Mouse (Mus musculus) gastrocnemius, postnatal 25 days (tissue): ENCODE measurements around the gene Arhgap31. TPM values are rescaled to one million over a fixed set of nuclear protein-coding genes. Genes with fewer than 3 reads are reported as not detected.
"Not testable (repeated sequence)": the region's sequence is repeated elsewhere in the genome, so short reads cannot be mapped to it uniquely, and the experiment has no call there.

ENCODE experiments used
- DNase-seq: peaks from one replicate; pipeline ENCODE4 v3.0.0; 2022
- total RNA-seq, 2 experiments: library from RNA; stranded (reverse); gene quantifications; 1 replicate in 1 of 2; 2 replicates in 1 of 2; pipeline ENCODE4 v1.2.3; 2021

Gene Arhgap31
- total RNA-seq, 2 experiments from 2014 or later, result 11.9 to 14.7 TPM

GRCm38 (mm10) chr16:38687673-38688072 lies 25.4 kb downstream of the Arhgap31 start:
- DNase-seq, result no peak

- DNase-seq, result no peak
Measured at GRCm38 (mm10) chr16:38683094-38683493, 30.0 kb downstream of the Arhgap31 start.

- DNase-seq, result no peak
Measured at GRCm38 (mm10) chr16:38681313-38681712, 31.8 kb downstream of the Arhgap31 start.

DNA sequence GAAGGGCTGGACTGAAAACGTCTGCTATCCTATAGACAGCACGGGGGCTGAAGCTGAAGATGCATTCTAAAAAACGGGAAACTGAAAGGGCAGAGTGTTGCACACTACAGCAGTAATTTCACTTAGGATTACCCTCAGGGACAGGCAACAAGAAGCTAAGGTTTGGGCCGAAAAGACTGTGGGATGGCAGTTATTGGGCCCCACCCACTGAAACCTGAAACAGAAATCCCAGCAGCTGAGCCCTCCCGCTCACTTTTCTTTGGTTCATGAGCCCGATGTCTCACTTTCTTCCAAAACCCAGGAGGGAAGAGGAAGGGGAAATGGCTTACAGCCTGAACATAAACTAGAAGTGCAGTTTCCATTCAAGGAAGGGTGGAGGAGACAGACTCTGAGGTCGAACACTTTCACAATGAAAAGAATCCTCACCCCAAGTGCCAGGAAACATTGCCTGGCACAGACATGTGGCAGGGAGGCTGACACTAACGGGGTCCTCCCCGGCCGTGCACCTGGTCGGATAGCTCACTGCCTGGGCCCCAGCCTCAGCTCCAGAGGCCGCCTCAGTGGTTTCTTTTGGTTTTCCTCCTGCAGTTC lies 33.5 kb downstream of the Arhgap31 start:
- DNase-seq, result peak; percentile 28

DNA sequence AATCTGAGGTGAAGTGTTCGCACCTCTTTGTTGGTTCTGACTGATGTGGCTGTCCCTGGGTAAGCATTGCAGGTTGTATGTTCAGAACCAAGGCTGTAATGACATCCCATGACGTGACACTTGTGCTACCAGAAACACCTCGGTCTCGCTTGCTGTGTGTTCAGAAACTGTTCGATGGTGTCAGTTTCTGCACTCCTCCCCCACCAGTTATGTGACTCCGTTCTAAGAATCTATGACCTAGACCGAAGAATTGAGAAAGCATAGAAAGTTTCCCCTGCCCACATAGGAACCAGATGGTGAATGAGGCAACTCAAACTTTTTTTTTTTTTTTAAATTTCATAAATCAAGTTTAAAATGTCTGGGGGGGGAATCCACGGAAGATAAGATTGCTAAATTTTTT lies 34.2 kb downstream of the Arhgap31 start:
- no peak for DNase-seq

- not testable (repeated sequence) for DNase-seq
Measured at GRCm38 (mm10) chr16:38677941-38678340, 35.1 kb downstream of the Arhgap31 start.

DNA sequence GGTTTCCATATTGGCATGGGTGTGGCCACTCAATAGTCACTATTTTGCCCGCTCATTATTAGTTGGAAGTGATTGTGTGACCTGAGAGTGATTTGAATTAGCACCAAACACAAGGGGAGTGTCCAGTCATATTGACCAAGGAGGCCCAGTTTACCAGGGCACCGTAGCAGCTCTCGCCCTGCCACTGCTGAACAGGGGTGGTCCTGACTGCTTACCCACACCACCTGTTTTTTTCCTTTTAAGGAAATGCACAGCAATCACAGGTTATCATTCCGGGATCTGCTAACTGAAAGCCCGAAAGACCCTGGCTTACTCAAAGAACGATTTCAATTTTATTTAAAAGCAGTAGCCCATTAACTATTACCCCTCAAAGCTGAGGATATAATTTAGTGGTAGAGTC lies 35.9 kb downstream of the Arhgap31 start:
- DNase-seq, result no peak

- no peak for DNase-seq
Measured at GRCm38 (mm10) chr16:38676647-38677046, 36.4 kb downstream of the Arhgap31 start.

DNA sequence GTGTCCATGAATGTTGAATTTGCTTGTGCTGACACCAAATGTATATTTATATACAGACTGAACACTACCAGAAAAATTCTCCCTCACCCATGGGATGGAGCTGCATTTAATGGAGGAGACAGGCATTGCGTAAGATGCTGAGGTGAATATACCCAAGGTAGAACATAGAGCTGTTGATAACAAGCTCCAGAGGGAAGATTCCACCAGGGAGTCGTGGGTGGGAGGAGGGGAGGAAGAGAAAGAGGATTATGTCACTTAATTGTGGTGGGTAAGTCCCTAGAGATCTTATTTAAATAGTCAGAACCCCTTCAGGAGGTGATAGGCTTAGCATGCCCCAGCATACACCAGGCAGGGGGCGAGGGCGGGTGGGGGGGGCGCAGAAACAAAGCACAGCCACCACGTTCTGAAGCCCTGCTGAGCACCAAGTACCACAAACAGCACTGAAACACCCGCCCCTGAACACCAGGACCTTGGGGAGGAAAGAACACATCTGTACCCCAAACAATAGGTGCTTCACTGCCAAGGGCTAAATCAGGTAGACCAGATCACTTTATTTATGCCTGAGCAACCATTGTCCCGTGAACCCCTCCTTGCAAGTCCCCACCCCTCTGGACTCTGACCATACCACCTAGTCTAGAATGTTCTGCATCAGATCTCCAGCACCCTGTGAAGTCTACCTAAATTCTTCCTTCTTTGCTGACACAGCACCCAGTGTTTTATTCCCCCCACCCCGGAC lies 37.3 kb downstream of the Arhgap31 start:
- no peak for DNase-seq

- DNase-seq, result no peak
Measured at GRCm38 (mm10) chr16:38674891-38675290, 38.2 kb downstream of the Arhgap31 start.

- peak; percentile 34 for DNase-seq
Measured at GRCm38 (mm10) chr16:38673511-38673910, 39.6 kb downstream of the Arhgap31 start.

GRCm38 (mm10) chr16:38672947-38673346 lies 40.1 kb downstream of the Arhgap31 start:
- no peak for DNase-seq

GRCm38 (mm10) chr16:38672370-38672769 lies 40.7 kb downstream of the Arhgap31 start:
- DNase-seq, result no peak

DNA sequence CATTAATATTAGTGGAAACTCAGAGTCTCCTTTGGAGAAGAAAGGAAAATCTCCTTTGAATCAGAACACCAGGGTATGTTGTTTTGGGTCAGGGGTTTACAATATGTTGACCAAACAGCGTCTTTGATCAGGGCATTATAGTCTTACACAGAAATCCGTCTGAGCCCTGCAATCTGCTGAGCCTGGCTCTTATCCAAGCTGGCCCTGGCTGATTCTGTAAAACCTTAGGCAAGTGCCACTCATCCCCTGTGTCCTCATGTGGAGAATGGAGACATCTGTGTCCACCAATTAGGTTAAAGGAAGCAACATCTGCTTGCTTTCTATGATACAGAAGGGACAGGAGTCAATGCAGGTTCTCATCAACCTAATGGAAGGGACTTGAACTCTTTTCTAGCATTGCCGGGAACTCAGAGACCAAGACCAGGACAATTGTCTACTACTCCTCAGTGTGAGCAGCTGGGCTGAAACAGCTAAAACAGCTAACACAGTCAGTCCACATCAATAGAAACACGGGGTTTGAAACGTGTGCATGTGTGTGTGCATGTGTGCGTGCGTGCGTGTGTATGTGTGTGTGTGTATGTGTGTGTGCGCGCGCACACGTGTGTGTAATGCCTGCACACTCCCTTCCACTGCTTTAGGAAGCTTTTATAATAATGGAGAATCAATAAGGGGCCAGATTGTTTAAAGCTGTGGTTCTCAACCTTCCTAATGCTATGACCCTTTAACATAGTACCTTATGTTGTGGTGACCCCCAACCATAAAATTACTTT lies 42.3 kb downstream of the Arhgap31 start:
- DNase-seq, result no peak

DNA sequence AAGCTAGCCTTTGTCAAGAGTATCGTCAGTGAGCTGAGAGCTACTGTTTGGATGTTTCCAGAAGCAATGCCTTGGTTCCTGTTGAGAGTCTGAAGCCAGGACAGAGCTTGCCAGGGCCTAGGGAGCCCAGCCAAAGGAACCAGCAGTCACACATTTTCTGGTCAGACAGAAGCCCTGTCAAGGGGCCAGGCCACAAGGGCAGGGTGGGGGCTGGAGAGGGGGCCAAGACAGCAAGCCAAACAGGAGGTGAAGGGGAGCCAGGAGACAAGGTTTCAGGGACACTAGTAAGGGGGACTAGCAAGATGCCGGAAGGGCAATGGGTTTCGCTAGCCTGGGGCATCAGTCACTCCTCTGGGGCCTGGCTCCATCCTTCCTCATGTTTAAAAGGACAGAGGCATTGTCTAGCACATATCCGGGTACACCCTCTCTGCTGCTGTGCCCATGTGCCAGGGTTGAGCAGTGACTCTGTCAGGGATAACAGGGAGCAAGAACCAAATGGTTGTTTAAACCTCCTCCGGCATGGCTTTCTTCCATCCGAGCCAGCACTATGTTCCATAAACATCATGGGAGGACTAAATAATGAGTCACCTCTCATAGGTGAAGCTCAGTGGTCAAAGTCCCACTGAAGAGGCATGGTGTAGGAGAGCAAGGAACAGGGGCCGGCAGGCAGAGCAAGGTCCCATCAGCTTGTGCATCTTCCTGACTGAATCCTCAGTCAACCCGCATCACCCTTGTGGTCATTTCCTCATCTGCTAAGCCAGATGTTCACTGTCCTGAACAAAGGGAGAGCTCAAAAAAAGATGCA lies 44.0 kb downstream of the Arhgap31 start:
- peak; percentile 67 for DNase-seq

GRCm38 (mm10) chr16:38666523-38666922 lies 46.6 kb downstream of the Arhgap31 start:
- DNase-seq, result no peak

DNA sequence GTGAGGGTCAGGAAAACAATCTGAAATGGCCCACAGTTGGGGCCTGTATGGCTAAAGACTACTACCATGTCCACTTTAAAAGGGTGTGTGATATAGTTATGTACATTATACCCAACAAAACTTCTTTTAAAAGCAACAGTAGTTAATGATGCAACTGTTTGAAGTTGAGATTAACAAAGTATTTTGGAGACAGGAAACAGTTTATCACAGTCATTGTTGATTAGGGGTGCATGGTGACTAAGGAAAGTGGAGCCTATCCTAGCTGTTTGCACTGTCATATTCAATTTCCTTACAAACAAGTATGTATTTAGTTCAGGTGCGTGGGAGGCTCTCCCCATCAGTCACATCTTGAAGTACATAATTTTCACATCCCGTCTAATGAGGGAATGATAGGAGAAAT lies 47.1 kb downstream of the Arhgap31 start:
- DNase-seq, result no peak

GRCm38 (mm10) chr16:38662575-38662974 lies 50.5 kb downstream of the Arhgap31 start:
- DNase-seq, result no peak

GRCm38 (mm10) chr16:38654308-38654707 lies 58.8 kb downstream of the Arhgap31 start:
- no peak for DNase-seq

- DNase-seq, result peak; percentile 36
Measured at GRCm38 (mm10) chr16:38653390-38653871, 59.6 kb downstream of the Arhgap31 start.

DNA sequence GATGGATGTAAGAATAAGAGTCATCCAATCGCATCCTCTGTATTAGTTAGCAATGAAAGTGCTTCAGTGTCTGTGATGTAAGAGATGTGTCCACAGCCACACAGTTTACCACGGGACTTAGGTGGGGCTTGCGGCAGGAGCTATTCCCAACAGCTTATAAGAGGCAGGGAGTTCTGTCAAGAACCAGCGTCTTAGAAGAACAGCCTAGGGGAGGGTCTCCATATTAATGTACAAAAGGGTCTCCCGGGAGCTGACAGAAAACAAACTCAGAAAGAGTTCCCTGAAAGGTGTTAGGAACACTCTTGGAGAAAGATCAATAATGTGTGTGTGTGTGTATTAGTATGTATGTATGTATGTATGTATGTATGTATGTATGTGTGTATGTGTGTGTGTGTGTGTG lies 60.4 kb downstream of the Arhgap31 start:
- DNase-seq, result no peak

DNA sequence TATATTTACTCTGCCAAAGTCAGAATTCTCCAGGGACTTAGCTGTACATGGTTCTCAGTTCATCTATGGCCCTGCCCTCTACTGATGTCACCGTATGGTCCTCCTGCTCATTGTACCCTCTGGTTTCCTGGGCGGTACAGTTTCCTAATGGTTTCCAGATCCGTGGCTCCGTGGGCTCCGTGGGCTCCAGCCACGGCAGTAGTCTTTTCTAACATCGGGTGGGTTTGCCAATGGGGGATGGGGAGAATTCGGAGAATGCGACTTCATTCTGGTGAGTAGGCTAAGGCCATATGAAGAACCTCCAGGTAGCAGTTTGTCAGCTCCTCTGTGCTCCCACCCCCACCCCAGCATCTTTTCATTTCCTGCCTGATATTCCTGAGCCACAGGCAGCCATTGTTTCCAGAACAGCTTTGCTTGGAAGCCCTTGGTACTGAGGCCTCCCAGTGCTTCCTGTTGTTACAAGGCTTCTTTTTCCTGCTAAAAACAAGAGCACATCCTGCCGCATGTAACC lies 61.3 kb downstream of the Arhgap31 start:
- no peak for DNase-seq
